Mouse (Mus musculus) naive thymus-derived CD4-positive, alpha-beta T cell, adult 2 months (primary cell): Measurements from ENCODE around the gene Prok1.

Experiments used
- DNase-seq: peaks from one replicate; pipeline ENCODE4 v3.0.0-alpha.2; 2011; ENCODE audit warnings: low read depth

Prok1 gene

GRCm38 (mm10) chr3:107239607-107240006 lies at the start of gene Prok1:
Gene Prok1 (minus strand): TSS chr3:107239707.
- DNase-seq = no peak

- no peak for DNase-seq
Observed at GRCm38 (mm10) chr3:107287346-107287745, 47.8 kb upstream of the Prok1 start.

GRCm38 (mm10) chr3:107286123-107286522 lies 46.6 kb upstream of the Prok1 start:
- no peak for DNase-seq

GRCm38 (mm10) chr3:107278479-107279269 lies 39.2 kb upstream of the Prok1 start, which contains the start of gene Lamtor5:
Gene Lamtor5 (plus strand): TSS chr3:107278858.
- DNase-seq = peak; percentile 90

GRCm38 (mm10) chr3:107276626-107277025 lies 37.1 kb upstream of the Prok1 start:
- no peak for DNase-seq

GRCm38 (mm10) chr3:107275996-107276395 lies 36.5 kb upstream of the Prok1 start:
- no peak for DNase-seq

- DNase-seq = no peak
Observed at GRCm38 (mm10) chr3:107275351-107275750, 35.8 kb upstream of the Prok1 start.

- DNase-seq = peak; percentile 77
Observed at GRCm38 (mm10) chr3:107273820-107274219, 34.3 kb upstream of the Prok1 start.

GRCm38 (mm10) chr3:107272433-107272832 lies 32.9 kb upstream of the Prok1 start:
- DNase-seq = no peak

GRCm38 (mm10) chr3:107266814-107267345 lies 27.4 kb upstream of the Prok1 start:
- DNase-seq = no peak

- DNase-seq = no peak
Observed at GRCm38 (mm10) chr3:107261851-107262165, 22.3 kb upstream of the Prok1 start.

GRCm38 (mm10) chr3:107260956-107261850 lies 21.7 kb upstream of the Prok1 start:
- no peak for DNase-seq

- no peak for DNase-seq
Observed at GRCm38 (mm10) chr3:107257924-107258323, 18.4 kb upstream of the Prok1 start.

GRCm38 (mm10) chr3:107256724-107257123 lies 17.2 kb upstream of the Prok1 start:
- no peak for DNase-seq

GRCm38 (mm10) chr3:107255992-107256391 lies 16.5 kb upstream of the Prok1 start:
- no peak for DNase-seq

GRCm38 (mm10) chr3:107253925-107254324 lies 14.4 kb upstream of the Prok1 start:
- DNase-seq = no peak

GRCm38 (mm10) chr3:107252035-107252434 lies 12.5 kb upstream of the Prok1 start:
- DNase-seq = no peak

GRCm38 (mm10) chr3:107250320-107250719 lies 10.8 kb upstream of the Prok1 start:
- DNase-seq = no peak

GRCm38 (mm10) chr3:107249042-107249441 lies 9.5 kb upstream of the Prok1 start:
- no peak for DNase-seq

- DNase-seq = no peak
Observed at GRCm38 (mm10) chr3:107246876-107247275, 7.4 kb upstream of the Prok1 start.

- no peak for DNase-seq
Observed at GRCm38 (mm10) chr3:107241389-107242094, 2.0 kb upstream of the Prok1 start.

- DNase-seq = no peak
Observed at GRCm38 (mm10) chr3:107238471-107238980, 981 bp downstream of the Prok1 start.
